Mouse (Mus musculus): Measurements from ENCODE around the gene Olfr1346.
"Not testable (repeated sequence)": the region's sequence is repeated elsewhere in the genome, so short reads cannot be mapped to it uniquely, and the experiment has no call there.

DNA sequence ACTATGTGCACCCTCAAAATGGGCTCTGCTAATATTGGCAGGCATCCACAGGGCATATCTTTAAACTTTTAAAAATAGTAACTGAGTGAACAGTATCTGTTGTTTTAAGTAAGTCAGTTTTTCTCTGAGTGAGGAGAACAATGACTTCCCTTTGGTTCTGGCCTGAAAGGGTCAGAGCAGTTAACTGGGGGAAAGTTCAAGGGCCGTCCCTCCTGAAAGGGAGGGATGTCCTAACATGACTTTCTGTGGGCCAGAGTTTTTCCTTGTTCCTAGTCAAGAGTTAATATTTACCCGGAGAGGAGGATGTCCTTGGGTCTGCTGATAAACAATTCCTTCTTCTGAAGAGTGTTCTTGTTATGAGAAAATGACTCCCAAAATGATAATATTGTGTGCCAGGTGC is 10.7 kb downstream of the Olfr1346 start:
- TF ChIP-seq POLR2A (IDR thresholded peaks at IDR 0.05; ENCODE audit: control insufficient read depth, low read depth, low read length); CTCF (IDR thresholded peaks at IDR 0.05; ENCODE audit: control insufficient read depth, insufficient read depth, insufficient replicate concordance, low read depth, low read length): not testable (repeated sequence)

All from testis, adult 2 months (tissue).